Mouse (Mus musculus) liver, embryonic 14.5 days (tissue): Measurements from ENCODE around the gene Ebf4. TPM values are rescaled to one million over a fixed set of nuclear protein-coding genes. Genes with fewer than 3 reads are reported as not detected.

ENCODE experiments used
- ATAC-seq: fragments of 200-750 bp; cut with Nextera tagmentation; 2 replicates; pipeline ENCODE4 v1.8.0; 2017; ENCODE audit warnings: moderate number of reproducible peaks, mild to moderate bottlenecking, moderate library complexity; ENCODE audit not compliant: insufficient read depth
- DNase-seq, 3 experiments: peaks; one replicate each; pipeline ENCODE4 v3.0.0-alpha.2; 2012 to 2013; ENCODE audit warnings: low read depth in 3 of 3, low spot score in 3 of 3
- H3K27ac ChIP-seq: fragments of 300-500 bp; sonication (generic); 2 replicates; pipeline ENCODE4 v1.5.1; 2014; ENCODE audit warnings: moderate library complexity, mild to moderate bottlenecking, control low read depth, inconsistent platforms
- H3K27me3 ChIP-seq: fragments of 300-500 bp; sonication (generic); 2 replicates; pipeline ENCODE4 v1.6.1; 2014; ENCODE audit warnings: mild to moderate bottlenecking, low read length, moderate library complexity; ENCODE audit not compliant: control insufficient read depth, insufficient read depth
- H3K36me3 ChIP-seq: fragments of 300-500 bp; sonication (generic); replicated peaks from 2 replicates; pipeline ENCODE4 v1.6.1; 2014; ENCODE audit warnings: low read depth; ENCODE audit not compliant: control insufficient read depth, insufficient read depth
- H3K4me1 ChIP-seq, 2 experiments: fragments of 200-500 bp in 1 of 2; fragments of 300-500 bp in 1 of 2; sonication (generic) in 1 of 2; replicated peaks; 2 replicates each; pipeline ENCODE4 v1.6.1; 2012 to 2014; ENCODE audit warnings: antibody characterized with exemption in 1 of 2, inconsistent platforms in 1 of 2, low read length in 1 of 2; ENCODE audit not compliant: control insufficient read depth in 2 of 2, insufficient read depth in 2 of 2
- H3K4me2 ChIP-seq: fragments of 300-500 bp; sonication (generic); 2 replicates; pipeline ENCODE4 v1.6.1; 2014; ENCODE audit warnings: low read depth, mild to moderate bottlenecking, control low read depth, moderate library complexity
- H3K4me3 ChIP-seq, 2 experiments: fragments of 200-500 bp in 1 of 2; fragments of 300-500 bp in 1 of 2; sonication (generic) in 1 of 2; 2 replicates each; pipeline ENCODE4 v1.5.1; 2012 to 2014; ENCODE audit warnings: low read depth in 2 of 2, low read length in 2 of 2, mild to moderate bottlenecking in 2 of 2, control low read depth in 1 of 2, inconsistent platforms in 1 of 2, moderate library complexity in 1 of 2; ENCODE audit not compliant: insufficient read depth in 1 of 2
- H3K9ac ChIP-seq: fragments of 300-500 bp; sonication (generic); replicated peaks from 2 replicates; pipeline ENCODE4 v1.6.1; 2014; ENCODE audit warnings: mild to moderate bottlenecking, control low read depth, moderate library complexity
- H3K9me3 ChIP-seq: fragments of 300-500 bp; sonication (generic); 2 replicates; pipeline ENCODE4 v1.6.1; 2016; ENCODE audit warnings: low read length, mixed read lengths; ENCODE audit not compliant: control insufficient read depth
- CTCF ChIP-seq: IDR thresholded peaks from 2 replicates; pipeline ENCODE4 v1.5.1; 2016; ENCODE audit warnings: antibody characterized with exemption, low read depth, control low read depth
- EP300 ChIP-seq: IDR thresholded peaks from 2 replicates; pipeline ENCODE4 v1.6.1; 2016; ENCODE audit warnings: antibody characterized with exemption, low read depth
- WGBS: fragments of 180-500 bp; shearing (Covaris S2); extraction: QIAGEN DNeasy Blood & Tissue Kit; methylation state at CpG from one replicate; pipeline ENCODE4 v1.1.7; 2014; ENCODE audit not compliant: insufficient replicate concordance; 5-methylcytosine and 5-hydroxymethylcytosine counted together
- polyA plus RNA-seq, 2 experiments: library from polyadenylated mRNA; depleted of rRNA in 1 of 2; stranded (reverse) in 1 of 2; unstranded in 1 of 2; fragments of >200 nt; fragmentation: Nextera tagmentation in 1 of 2; extraction: Ambion mirVana in 1 of 2; gene quantifications; 2 replicates each; pipeline versions ENCODE4 v1.2.1 to v1.2.3; 2012 to 2014

The Ebf4 gene
- polyA plus RNA-seq, 2 experiments = 0.32 TPM; not detected in 1

DNA sequence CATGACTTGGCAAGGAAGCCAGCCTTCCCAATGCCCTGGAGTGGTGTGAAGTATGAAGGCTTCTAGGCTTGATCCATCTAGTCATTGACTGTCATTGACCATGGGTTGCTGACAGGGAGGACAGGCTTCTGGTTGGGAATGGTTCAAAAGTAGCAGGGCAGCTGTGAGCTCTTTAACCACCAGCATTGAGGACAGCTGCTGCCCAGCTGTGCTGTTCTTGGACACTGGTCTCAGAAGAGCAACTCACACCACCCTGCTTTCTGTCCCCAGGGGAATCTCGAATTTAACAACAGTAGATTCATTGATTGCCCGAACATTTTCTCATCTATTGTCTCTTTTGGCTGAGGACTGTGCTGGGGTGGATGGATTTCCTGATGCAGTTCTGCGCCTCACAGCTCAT lies 58.9 kb downstream of the Ebf4 start:
- no peak overlapping the region for H3K9ac ChIP-seq
- H3K27me3 ChIP-seq = peaks cover 9% of the 10 kb centered on the region
- DNase-seq (no peak), ATAC-seq (no peak)
- no peak overlapping the region for H3K4me2 ChIP-seq
- H3K4me1 ChIP-seq = no peaks in the 10 kb centered on the region
- no peak overlapping the region for H3K4me3 ChIP-seq
- 46% methylated on average over 3 of the region's 3 CpGs for WGBS
- H3K9me3 ChIP-seq = no peaks in the 10 kb centered on the region
- no peak overlapping the region for H3K27ac ChIP-seq
- TF ChIP-seq EP300 = no peak
- no peak for TF ChIP-seq CTCF
- H3K36me3 ChIP-seq = no peaks in the 10 kb centered on the region

DNA sequence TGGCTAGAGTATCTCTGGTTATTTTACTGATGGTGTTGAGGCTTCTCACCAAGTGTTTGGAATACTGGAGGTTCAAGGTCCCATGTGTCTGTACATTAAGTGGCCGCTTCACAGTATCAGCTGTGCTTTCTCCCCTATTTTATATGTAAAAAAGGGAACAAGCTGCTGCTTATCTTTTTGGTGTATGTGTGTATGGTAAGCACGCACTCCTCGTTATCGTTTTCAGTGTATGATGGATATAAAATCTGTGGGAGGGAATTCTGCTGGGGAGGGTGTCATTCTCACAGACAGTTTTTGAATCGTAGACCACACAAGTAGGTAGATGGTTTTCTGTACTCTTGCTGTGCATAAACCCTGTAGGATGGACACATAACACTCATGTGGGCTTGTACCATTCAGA lies 62.6 kb downstream of the Ebf4 start:
- Histone ChIP-seq H3K4me3 (no peak overlapping the region), H3K27ac (no peak overlapping the region), H3K36me3 (no peaks in the 10 kb centered on the region), H3K9ac (no peak overlapping the region), H3K4me2 (no peak overlapping the region), H3K9me3 (no peaks in the 10 kb centered on the region), H3K27me3 (peaks cover 44% of the 10 kb centered on the region), H3K4me1 (no peaks in the 10 kb centered on the region)
- 58% methylated on average over 5 of the region's 5 CpGs for WGBS
- DNase-seq (no peak), ATAC-seq (no peak)
- TF ChIP-seq EP300 (no peak), CTCF (no peak)

DNA sequence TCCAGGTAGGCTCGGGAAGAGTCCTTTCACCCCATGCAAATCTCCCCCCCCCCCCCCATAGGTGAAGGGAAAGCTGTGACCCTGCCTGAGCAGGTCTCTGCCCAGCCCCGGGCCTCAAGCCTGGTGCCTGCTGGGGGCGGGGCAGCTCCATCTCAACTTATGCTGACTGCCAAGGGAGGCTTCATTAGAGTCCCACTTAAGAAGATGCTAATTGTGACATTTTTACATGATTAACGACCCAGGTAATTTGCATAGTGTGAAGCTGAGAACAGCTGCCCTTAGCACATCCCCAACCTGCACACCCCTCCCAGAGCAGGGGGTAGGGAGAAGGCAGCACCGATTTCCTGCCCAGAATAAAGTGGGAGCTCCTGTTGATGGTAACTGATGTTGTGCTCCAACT lies 63.9 kb downstream of the Ebf4 start:
- H3K4me2 ChIP-seq = no peak overlapping the region
- H3K27ac ChIP-seq = no peak overlapping the region
- DNase-seq (no peak), ATAC-seq (no peak)
- no peaks in the 10 kb centered on the region for H3K4me1 ChIP-seq
- no peaks in the 10 kb centered on the region for H3K9me3 ChIP-seq
- peaks cover 54% of the 10 kb centered on the region for H3K27me3 ChIP-seq
- no peak for TF ChIP-seq EP300
- no peak for TF ChIP-seq CTCF
- no peaks in the 10 kb centered on the region for H3K36me3 ChIP-seq
- no peak overlapping the region for H3K4me3 ChIP-seq
- no peak overlapping the region for H3K9ac ChIP-seq
- 6% methylated on average over 5 of the region's 5 CpGs for WGBS

DNA sequence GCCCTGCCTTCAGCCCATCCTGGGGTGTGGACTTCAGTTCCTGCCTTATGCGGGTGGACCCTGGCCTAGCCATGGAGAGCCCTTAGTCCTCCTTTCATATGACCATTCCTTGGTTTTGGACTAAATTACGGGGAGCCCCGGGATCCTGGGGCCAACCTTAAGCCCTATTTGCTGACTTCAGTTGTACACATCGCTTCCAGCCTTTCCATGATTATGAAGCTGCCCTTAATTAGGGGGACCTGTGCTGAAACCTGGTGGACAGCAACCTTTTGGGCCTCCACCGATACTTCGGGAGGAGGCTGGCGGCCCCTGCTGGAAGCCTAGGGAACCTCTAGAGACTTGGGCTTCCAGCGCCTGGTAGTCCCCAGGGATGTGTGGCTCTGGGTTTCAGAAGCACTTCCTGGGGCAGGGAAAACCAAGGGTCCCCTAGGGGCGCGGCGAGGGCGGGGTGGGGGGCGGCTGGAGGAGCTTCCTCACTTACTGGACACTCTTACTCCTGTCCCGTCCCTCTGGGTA lies 67.6 kb downstream of the Ebf4 start:
- no peaks in the 10 kb centered on the region for H3K36me3 ChIP-seq
- TF ChIP-seq EP300 = no peak
- TF ChIP-seq CTCF = peak; percentile 75
- H3K4me2 ChIP-seq = no peak overlapping the region
- H3K27ac ChIP-seq = no peak overlapping the region
- no peak overlapping the region for H3K9ac ChIP-seq
- H3K9me3 ChIP-seq = no peaks in the 10 kb centered on the region
- no peak overlapping the region for H3K4me3 ChIP-seq
- WGBS = 4% methylated on average over 14 of the region's 14 CpGs
- DNase-seq (peak in 1 of 3 experiments; percentile 19), ATAC-seq (no peak)
- H3K27me3 ChIP-seq = peaks cover 69% of the 10 kb centered on the region
- H3K4me1 ChIP-seq = no peaks in the 10 kb centered on the region

DNA sequence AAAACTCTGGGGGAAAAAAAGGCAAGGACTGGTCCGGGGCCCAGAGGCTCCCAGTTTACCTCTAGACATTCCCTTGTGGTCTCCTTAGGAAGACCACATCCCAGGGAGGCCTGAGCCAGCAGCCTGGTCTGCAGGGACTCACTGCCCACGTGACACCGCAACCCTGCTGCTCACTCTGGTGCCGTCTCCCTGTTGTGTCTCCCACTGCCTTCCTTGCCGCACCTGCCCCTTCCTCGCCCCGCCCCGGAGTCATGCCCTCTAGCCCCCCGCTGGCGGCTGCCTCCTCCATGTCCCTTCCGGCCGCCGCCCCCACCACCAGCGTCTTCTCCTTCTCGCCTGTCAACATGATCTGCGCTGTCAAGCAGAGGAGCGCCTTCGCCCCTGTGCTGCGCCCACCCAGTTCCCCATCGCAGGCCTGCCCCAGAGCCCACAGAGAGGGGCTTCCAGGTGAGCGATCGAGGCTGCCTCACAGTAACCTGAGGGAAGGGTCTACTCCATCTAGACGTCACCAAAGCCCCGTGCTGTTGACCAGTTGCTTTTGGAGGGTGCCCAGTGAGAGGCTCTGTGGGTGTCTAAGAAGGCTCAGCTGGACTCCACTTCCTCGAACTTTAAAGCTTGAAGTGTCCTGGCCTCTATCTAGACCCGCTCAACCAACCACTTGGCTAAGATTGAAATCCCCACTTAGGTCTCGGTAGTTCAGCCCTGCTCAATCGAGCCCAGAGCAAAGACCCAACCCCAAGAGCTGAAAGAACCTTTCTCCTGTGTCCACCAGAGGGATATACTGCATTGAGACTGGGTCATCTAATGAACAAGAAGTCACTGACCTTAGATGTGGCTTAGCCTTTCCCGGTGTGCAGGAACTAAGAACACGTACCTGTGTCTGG lies 70.5 kb downstream of the Ebf4 start:
- WGBS = 6% methylated on average over 30 of the region's 30 CpGs
- H3K4me3 ChIP-seq = no peak overlapping the region

More for the DNA sequence above, 70.5 kb downstream of the Ebf4 start:
- DNase-seq (no peak), ATAC-seq (no peak)
- no peaks in the 10 kb centered on the region for H3K4me1 ChIP-seq
- peak overlapping the region; percentile 30 for H3K4me2 ChIP-seq
- H3K9me3 ChIP-seq = no peaks in the 10 kb centered on the region
- TF ChIP-seq EP300 (no peak), CTCF (0 out of 2 replicates have a peak, but pooled peaks have one; percentile 4)
- no peaks in the 10 kb centered on the region for H3K36me3 ChIP-seq
- H3K27ac ChIP-seq = no peak overlapping the region
- H3K27me3 ChIP-seq = peaks cover 46% of the 10 kb centered on the region
- H3K9ac ChIP-seq = no peak overlapping the region
